Mouse (Mus musculus) R1 (cell line): ENCODE results near the gene R3hdm2.

Experiments
- DNase-seq: peaks from one replicate; pipeline ENCODE4 v3.0.0-alpha.2; 2018; ENCODE audit warnings: low read depth, low spot score

Gene R3hdm2

DNA sequence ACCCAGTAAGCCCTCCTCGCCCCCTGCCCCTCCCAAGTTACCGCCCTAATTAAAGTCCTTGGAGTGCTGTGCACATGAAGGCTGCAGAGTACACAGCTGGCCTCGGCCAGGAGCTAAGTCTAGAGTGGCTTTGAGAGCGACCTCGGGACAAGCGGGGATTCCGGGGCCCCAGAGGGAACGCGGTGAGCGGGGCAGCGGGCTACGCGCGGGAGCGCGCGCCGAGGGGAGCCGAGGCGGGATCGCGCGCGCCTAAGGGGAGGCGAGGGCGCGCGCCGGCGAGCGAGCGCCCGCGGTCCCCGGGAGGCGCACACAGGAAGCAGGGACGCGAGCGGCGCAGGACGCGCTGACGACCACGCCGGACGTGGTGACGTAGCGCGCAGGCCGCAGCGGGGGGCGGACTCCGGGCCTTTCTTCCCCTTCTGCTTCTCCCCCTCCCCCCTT is at the start of gene R3hdm2:
Gene R3hdm2, plus strand, starts transcription at position 77 of the 441 bp plus-strand sequence.
- DNase-seq = peak; percentile 94

- DNase-seq = peak; percentile 90
Measured at GRCm38 (mm10) chr10:127332211-127332874, 47.8 kb upstream of the R3hdm2 start.

- DNase-seq = peak; percentile 79
Measured at GRCm38 (mm10) chr10:127333152-127333551, 47.0 kb upstream of the R3hdm2 start.

DNA sequence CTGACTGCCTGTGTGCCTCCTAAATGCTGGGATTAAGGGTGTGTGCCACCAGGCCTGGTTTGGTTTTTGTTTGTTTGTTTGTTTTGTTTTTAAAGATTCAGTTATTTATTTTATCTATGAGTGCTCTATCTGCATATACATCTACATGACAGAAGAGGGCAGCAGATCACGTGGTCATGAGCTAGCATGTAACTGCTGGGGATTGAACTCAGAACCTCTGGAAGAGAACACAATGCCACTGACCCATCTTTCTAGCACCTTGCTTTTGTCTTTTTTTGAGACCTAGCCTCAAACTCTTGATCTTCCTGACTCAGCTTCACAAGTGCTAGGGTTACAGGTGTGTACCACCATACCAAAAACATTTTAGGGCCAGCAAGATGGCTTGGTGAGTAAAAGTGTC is 44.9 kb upstream of the R3hdm2 start:
- DNase-seq = no peak

- DNase-seq = peak; percentile 81
Measured at GRCm38 (mm10) chr10:127336952-127337351, 43.2 kb upstream of the R3hdm2 start.

- no peak for DNase-seq
Measured at GRCm38 (mm10) chr10:127337536-127338099, 42.5 kb upstream of the R3hdm2 start.

DNA sequence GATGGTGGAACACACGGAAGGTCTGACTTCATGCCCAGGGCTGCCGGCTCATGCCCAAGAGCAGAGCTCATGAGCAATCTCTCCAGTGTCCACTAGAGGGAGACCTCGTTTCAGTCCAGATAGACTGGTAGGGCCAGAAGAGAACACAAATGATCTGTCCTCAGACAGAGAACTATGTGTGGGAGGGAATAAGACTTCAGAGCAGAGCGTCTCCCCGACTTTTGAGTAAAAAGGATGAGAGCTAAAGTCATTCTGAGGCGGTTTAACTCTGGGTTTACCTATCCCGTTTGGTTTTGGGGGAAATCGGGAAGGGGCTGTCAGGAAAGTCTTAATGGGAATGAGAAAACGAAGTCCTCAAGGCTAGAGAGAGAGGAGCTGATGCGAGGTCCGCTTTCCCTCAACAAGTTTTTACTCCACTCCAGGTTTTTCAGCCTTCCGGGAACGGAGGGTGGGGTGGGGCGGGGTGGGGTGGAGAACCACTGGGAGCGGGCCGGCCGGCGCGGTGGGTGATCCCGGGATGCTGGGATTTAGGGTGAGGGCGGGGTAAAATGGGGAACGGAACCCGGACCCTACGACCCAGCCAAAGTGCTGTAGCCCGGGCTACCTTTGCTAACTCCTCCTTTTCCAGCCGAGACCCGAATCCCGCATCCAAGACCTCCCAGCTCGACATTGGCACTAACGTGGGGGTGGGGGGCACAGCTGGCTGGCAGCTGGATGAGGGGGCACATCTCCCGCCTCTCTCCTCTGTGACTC is 41.0 kb upstream of the R3hdm2 start:
- peak; percentile 95 for DNase-seq

- peak; percentile 73 for DNase-seq
Measured at GRCm38 (mm10) chr10:127339683-127340576, 40.2 kb upstream of the R3hdm2 start.

GRCm38 (mm10) chr10:127340577-127341359 is 39.4 kb upstream of the R3hdm2 start:
- DNase-seq = no peak

DNA sequence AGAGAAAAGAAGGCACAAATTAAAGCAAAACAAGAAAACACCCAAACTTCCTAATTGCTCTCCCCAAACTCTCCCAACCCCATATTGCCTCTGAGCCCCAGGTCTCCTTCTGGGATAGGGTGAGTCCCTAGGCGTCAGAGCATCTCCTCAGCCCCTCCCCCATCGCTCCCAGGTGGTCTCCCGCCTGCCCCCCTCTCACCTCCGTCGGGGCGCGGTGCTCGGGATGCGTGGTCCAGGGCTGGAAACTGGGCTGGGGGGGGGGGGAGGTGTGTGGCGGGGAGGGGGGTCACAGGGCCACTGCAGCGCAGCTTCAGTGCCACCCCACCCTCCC is 38.8 kb upstream of the R3hdm2 start:
- no peak for DNase-seq

DNA sequence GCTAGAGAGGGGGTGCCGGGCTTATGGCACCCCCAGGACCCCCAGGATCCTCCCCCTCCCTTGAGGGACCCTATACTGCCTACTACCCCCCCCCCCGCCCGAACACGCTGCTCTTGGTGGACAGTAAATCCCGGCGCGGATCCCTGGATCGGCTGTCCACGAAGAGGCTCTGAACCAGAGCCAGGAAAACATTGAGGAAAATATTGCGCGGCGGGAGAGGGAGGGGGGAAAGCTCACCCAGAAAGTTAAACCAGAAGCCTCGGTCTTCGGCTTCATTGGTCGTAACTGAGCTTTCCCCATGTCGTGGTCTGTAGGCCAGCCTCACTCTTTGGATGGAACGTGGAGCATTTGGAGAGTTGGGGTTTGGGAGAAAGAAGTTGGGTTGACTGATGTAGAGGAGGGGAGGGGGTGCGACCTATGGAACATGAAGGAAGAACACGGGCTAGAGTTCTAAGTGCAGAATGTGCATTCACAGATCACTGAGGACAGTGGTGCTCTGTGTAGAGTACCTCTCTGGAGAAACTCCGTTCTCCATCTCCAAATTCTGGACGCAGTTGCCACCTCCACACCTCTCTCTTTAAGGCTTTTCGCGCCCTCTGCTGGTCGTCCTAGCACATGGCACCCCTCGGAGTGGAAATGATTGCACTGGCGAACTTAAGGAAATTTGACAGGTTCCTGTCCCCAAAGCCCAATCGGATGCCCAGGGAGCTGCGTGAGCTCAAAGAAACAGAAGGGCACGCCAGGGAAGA is 38.1 kb upstream of the R3hdm2 start, which contains the start of gene Gli1:
Gene Gli1, minus strand, starts transcription at position 84 of the 749 bp plus-strand sequence.
- peak; percentile 94 for DNase-seq

- DNase-seq = no peak
Measured at GRCm38 (mm10) chr10:127343029-127343428, 37.1 kb upstream of the R3hdm2 start.

GRCm38 (mm10) chr10:127346173-127346572 is 34.0 kb upstream of the R3hdm2 start:
- DNase-seq = no peak

DNA sequence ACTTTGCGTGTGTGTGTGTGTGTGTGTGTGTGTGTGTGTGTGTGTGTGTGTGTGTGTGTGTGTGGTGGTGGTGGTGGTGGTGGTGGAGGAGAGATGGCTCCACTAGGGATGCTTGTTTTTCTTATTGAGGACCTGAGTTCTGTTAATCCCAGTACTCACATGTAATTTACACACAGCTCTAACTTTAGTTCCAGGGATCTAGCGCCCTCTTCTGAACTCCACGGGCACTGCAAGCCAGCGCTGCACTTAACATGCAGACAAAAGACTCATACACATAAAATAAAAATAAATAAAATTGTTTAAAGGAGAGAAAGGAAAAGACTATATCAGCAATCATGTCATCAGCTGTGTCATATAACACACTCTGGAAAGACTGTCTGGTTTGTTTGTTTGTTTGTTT is 31.2 kb upstream of the R3hdm2 start:
- peak; percentile 80 for DNase-seq

GRCm38 (mm10) chr10:127349810-127350209 is 30.3 kb upstream of the R3hdm2 start:
- DNase-seq = no peak

DNA sequence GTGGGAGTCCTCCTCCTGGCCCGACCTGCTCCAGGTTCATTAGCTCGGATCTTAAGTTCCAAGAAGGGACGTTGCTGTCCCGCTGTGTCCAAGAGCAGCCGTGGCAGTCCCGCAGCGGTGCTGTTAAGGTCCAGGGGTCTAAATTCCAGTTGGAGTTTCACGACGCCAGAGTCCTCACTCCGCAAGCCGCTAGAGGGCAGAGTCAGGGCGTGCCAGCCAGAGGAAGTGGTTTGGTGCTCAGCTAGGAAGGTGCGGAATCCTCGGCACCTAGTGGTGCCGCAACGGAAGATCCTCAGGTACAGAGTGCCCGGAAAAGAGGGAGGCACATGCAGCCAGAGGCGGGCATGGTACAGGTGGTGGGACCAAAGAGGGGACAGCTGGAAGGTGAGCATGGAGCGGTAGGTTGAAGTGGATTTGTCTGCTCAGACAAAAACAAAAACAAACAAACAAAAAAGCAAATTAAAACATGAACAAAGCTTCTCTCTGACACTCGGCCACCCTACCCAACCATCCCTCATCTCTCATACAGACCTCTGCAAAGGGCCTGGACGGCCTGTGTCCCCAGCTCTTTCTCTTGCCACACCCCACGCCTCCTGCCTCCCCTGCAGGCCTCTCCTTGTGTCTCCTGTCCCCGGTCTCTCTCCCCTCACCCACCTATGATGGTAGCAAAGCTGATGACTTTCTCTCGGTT is 29.4 kb upstream of the R3hdm2 start:
- peak; percentile 88 for DNase-seq

- DNase-seq = no peak
Measured at GRCm38 (mm10) chr10:127351285-127351595, 28.9 kb upstream of the R3hdm2 start.

DNA sequence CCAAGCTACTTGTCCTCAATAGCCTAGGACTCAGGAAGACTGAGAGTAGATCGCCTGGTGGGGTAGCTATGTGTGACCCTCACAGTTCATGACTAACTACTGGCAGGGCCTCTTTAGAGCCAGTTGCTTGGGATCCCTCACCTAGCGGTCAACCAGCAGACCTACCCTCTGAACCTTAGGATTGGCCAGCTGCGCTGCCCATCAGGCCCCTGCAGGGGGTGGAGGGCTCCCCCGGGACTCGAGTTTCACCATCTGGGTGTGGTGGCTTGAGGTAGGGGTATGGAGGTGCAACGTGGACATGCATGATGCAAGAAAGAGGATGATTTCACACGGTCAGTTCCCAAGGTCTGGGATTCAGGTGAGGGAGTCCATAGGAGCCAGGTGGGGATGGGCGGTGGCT is 28.4 kb upstream of the R3hdm2 start:
- no peak for DNase-seq

GRCm38 (mm10) chr10:127352187-127352586 is 27.9 kb upstream of the R3hdm2 start:
- DNase-seq = no peak

GRCm38 (mm10) chr10:127352766-127353165 is 27.4 kb upstream of the R3hdm2 start:
- no peak for DNase-seq
